Mouse (Mus musculus) layer of hippocampus, postnatal 10 days (tissue): ENCODE data around the gene Slitrk3. TPM values are rescaled to one million over a fixed set of nuclear protein-coding genes. Genes with fewer than 3 reads are reported as not detected.
"Not testable (repeated sequence)": the region's sequence is repeated elsewhere in the genome, so short reads cannot be mapped to it uniquely, and the experiment has no call there.

Experiments
- DNase-seq, 2 experiments: peaks; one replicate each; pipeline ENCODE4 v3.0.0; 2021; ENCODE audit warnings: low spot score in 2 of 2
- long read RNA-seq: library from polyadenylated mRNA; stranded (forward); transcript quantifications from one replicate; pipeline ENCODE4 v2.0.0, GENCODE M21; 2023
- total RNA-seq, 2 experiments: library from RNA; stranded (reverse); gene quantifications; 2 replicates each; pipeline ENCODE4 v1.2.3; 2021

Gene Slitrk3
- 10 to 100 TPM; 79.3 to 83.3 TPM for total RNA-seq
- long read RNA-seq, partial matches to known transcripts: 0 of 5 reads
- long read RNA-seq, other reads (novel, unspliced or antisense): 5 of 5 reads

DNA sequence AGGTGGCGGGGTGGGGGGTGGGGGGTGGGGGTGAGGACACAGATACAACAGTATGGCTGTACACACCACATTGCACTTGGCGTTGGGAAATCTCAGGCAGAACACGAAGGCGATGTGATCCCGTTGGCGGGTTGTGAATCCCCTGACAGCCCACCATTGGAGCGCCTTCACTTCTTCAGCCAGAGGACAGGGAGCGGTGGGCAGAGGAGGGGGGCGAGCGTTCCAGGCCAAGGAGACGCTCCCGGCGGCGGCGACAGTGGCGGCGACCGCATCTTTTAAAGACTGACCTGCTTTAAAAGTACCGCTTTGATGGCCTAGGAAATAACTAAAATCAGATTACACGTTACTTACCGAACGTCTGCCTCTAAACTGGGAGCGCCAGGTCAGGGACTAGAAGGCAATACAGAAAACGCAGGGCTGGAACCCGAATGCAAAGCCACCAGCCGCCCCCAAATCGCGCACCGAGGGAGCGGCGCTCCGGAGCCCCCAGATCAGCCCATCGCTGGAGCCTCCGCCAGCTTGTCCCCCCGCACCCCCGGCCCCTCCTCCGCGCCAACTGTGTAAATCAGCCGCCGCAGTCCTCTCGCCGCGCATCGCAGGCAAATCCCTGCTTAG lies at the start of gene Slitrk3:
Slitrk3 (minus strand) TSS at position 607 of the 615 bp plus-strand sequence.
- peak; percentile 66 to 76 for DNase-seq

DNA sequence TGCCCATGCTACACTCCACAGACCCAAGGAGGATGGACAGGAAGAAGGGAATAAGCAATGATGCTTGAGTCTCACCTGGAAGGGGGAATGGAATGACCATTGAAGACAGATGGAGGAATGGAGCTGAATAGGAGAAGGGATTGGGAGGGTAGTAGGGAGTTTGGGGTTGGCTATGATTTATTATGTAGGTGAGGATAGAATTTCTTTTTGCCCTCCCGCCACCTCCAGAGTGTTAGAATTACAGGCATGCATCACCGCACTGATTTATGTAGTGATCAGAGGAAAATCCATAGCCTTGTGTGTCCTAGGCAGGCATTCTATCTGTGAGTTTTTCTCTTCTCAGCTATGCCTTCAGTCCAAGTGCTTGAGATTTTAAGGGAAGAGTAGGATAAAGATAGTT lies 36.8 kb upstream of the Slitrk3 start:
- not testable (repeated sequence) for DNase-seq

DNA sequence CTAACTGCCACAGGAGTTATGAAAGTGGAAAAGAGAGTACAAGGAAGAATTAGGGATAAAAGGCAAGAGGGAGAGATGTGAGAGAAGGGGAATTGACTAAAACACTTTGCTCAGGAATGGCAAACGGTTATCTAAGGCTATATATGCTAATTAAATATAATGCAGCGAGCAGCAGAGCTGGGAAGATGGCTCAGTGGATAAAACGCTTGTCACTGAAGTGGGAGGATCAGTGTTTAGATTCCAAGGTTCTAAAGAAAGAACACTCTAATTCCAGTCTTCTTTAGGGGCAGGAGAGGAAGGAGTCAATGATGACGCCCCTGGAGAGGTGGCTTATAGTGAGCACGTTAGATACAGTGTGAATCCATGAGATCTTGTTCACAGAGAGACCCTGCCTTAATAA lies 27.0 kb upstream of the Slitrk3 start:
- DNase-seq: no peak

DNA sequence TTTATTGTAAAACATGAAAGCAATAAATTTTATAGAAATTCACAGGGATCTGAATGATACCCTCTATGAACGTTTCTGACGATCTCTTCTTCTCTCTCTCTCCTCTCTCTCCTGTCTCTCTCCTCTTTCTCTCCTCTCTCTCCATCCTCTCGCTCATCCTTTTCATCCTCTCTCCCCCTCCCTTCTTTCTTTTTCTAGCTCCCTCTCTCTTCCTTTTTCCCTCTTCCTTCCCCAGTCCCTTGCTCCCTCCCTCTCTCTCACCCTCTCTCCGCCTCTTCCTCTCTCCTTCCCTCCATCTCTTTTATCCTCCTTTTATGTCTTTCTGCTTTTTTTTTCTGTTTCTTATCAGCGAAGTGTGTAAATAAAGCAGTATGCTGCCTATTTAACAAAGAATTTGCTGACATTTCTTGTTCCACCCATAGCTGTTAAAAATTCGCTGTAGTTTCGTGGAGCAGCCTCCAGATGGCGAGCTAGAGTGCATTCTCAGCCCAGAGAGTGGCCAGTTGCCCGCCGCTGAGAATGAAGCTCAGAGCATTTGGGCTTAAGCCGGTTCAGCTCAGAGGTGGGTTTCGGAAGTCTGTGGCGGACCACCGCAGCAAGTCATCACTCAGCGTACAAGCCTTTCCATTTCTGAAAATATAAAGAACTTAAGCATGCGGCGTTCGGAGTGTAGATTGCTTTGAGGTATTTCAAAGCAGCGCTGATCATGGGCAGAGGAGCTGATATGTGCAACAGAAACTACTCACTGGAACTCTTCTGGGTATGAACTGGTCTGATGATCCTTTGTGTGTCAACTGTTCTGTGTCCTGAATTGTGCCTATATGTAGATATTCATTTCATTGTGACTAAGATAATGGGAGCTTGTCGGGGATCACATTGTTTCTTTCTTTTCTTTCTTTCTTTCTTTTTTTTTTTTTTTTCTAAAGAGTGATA lies 8.5 kb upstream of the Slitrk3 start:
- DNase-seq: peak; percentile 86 to 91

DNA sequence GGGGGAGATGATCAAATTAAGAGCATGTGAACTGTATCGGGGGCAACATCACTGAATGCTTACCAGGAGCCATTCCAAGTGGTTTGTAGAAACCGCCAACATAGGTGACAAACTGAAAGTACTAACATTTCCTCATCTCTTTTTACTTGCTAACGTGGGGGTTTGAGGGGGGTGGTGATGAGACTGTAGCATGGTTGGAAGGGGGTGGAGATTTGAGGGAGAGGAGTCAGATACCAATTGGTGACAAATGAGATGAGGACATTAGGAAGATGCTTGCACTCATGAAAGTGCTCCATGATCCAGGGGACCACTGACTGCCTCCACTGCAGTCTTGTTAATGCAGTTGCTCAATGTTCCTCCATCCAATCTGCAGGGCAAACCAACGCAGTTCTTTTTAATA lies 587 bp upstream of the Slitrk3 start:
- DNase-seq: peak in 1 of 2 experiments; percentile 19

DNA sequence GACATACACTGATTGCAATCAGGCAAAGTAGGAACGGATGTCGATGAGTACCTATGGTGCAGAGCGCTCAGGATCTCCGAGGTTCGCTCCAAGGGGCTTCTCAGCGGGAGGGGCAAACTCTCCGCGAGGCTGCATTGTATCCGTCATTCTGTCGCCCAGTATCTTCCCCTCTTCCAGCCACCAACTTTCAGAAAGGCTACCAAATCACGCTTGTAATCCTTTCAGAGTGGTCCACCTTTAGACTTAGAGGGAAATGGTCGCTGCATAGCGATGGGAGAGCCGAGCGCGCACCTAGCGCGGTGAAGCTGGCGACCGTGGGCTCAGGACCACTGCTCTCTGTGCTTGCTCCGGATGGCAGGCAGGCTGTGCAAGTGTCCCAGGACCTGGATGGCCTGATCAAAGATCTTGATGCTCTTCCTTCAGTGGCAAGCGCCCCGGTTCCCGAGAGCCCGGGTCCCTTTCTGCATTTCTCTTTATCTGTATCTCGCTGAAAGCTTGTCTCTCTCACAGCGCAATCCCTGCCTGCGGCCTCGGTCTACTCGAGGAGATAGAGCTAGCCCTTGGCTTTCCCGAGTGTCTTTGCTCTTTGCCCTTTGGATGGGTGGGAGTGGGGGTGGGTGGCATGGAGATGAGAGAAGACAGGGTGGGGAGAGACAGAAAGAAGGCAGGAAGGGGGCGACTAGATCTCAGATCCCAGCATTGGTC lies 959 bp downstream of the Slitrk3 start:
- DNase-seq: peak; percentile 46 to 53

DNA sequence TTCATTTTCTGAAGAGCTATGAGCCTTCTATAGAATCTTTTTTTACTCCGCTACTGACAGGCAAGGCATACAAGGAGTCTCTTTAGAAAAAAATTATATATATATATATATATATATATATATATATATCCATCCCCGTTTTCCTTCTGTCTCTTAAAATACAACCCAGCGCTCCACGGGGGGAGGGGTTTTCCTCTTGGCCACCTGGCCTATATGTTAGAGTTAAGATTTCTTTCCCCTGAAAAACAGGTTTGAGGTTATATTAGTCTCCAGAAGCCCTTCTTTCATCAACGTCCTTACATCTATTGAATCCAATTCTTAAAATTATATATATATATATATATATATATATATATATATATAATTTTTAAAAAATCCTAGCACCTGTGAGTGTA lies 1.6 kb downstream of the Slitrk3 start:
- DNase-seq: no peak

DNA sequence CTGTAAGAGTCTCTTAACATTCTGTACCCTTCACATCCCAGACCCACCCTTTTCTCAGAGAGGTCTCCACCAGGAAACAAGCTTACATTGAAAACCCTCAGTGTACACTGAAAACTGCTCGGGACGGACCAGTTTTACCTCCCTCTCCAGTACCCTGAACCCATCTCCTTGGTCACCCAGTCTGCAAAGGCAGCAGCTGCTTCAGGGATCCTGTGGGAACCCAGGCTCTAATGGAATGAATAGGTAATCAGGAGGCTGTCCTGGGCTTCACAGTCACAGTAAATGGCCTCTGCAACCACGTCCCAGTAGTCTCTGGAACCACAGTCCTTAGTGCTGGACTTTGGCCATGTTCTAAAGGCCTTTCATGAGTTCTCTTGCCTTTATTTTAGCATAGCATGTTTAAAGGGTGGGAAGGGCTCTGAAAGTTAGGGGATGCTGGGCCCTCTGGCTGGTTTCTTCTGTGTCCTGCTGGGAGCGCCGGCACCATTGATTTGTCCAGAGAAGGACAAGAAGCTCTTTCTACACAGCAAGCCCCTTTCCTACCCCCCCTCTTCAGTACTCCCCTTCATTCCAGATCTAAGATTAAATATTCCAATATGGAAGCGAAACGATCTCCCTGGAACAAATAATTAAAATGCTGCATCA lies 2.1 kb downstream of the Slitrk3 start:
- peak; percentile 22 to 32 for DNase-seq

DNA sequence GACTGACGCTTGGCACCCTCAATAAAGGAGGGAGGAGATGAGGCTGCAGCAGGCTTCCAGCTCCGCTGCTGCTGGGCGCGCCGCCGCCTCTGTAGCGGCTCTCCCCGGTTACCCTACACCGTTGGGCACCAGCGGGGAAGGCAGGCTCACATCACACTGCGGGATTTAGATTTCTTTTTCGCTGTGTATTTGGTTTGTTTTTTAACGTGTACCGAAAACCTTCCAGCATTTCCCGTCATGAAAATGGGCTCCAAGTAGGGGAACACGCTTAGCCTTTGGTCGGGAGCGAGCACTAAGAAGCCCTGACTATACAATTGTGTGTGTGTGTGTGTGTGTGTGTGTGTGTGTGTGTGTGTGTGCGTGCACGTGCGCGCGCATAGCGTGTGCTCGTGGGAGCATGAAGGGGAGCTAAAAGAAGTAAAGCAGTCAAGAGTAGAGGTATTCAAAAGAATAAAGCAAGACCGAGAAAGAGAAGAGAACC lies 4.1 kb downstream of the Slitrk3 start:
- DNase-seq: peak; percentile 55 to 69

DNA sequence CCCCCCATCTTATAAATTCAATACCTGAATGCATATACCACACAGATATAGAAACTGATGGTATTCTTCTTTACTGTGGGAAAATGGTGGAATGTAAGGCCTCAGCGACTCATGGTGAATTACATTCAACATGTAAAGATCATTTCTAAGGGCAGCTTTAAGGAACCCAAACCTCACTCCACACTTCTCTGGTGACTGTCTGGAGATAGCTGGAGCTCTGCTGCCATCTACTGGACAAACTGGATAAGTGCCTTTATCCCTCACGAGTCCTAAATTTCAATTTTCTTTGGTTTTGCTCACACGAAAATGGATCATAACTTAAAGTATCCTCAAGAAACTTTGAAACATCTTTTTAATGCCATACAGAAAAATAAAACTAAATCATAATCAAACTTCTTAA lies 11.4 kb downstream of the Slitrk3 start:
- peak; percentile 69 to 72 for DNase-seq

DNA sequence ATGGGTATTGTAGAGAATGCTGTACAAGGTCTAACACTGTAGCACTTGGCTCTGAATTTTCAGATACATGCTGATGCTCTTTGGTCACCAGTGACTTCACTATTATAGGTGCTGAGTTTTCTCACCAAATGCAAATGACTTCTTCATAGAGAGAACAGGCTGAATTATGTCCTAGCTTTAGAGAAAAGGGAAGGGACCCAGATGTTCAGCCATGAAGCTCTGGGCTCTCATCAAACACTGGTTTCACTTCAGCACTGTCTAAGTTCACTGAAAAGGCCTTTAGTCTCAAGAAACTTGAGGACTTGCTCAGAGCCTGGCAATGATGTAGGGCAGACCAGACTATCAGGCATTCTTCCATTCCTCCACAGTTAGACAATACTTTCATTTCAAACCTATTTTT lies 15.3 kb downstream of the Slitrk3 start:
- no peak for DNase-seq

DNA sequence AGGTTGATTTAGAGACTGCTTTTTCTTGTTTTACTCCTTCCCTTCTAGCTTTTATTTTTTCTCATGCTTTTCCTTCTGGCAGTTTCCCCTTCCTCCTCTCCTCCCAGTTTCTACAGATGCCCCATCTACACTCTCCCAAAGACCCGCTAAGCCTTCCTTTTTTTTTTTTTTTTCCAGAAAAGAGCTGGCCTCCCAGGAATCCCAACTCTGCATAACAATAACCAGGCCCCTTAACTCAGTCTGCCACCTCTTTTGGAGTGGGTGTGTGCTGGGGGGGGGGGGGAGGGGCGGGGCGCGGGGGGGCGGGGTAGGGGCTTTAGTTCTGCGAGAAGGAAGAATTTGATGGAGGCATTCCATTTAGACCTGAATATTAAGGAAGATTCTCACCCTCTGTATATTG lies 51.6 kb downstream of the Slitrk3 start:
- no peak for DNase-seq

DNA sequence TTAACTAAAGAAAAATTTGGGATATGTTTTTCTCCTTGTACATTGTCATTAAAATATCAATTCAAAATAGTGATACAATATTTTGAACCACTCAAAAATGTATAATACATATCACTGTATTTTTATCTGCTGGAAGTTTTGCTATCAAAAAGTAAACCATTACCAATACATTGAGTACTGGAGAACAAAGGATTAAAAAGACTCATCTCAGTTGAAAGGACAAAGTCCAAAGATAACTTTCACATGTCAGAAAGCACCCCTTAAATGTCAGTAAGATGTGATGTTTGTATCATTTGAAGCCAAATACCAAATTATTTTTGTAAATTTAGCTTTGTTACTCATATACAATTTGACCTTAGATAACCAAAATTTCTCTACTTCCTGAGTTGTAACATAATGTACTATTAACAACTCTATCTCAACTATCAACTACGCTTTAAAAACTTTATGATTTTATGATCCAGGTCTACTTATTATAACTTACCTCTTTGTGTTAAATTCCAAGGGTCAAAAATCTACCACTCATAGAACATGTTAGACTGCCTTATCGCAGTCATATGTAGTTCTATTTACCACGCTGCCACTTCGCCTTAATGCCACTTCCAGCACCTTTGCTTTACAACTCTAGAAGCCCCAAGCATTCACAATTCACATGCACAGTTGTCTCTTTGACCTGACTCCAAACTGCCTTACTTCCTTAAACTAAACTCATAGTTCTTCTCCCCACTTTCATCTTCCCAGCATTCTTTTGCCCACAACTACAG lies 54.5 kb downstream of the Slitrk3 start:
- DNase-seq: no peak

DNA sequence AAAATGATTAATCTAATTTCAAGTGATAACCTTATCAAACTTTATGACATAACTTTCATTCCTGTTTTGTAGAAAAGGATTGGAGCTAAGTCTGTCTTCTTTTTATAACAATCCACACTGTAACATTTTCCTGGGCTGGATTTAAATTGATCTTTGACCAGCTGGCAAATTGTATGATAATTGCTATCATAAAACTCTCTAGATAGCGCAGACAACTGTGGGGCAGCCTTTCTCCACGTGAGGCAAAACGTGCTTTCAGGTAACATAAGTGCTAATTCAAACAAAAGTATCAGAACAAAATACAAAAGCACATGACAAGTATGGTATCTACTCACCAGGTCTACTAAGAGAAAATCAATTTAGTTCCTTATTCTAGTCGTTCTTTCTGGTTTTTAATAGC lies 60.1 kb downstream of the Slitrk3 start:
- no peak for DNase-seq

Other genes with a start within 250 kb of the Slitrk3 start
- under 1 TPM; 0.07 to 0.11 TPM for gene Sis, start 89.9 kb downstream of the Slitrk3 start, total RNA-seq